Mouse (Mus musculus) cerebellum, adult 18-20 months (tissue): ENCODE results near the gene Gatad2a.
"Not testable (repeated sequence)": the region's sequence is repeated elsewhere in the genome, so short reads cannot be mapped to it uniquely, and the experiment has no call there.

Experiments used
- DNase-seq, 2 experiments: peaks; one replicate each; pipeline ENCODE4 v3.0.0; 2021

The Gatad2a gene

DNA sequence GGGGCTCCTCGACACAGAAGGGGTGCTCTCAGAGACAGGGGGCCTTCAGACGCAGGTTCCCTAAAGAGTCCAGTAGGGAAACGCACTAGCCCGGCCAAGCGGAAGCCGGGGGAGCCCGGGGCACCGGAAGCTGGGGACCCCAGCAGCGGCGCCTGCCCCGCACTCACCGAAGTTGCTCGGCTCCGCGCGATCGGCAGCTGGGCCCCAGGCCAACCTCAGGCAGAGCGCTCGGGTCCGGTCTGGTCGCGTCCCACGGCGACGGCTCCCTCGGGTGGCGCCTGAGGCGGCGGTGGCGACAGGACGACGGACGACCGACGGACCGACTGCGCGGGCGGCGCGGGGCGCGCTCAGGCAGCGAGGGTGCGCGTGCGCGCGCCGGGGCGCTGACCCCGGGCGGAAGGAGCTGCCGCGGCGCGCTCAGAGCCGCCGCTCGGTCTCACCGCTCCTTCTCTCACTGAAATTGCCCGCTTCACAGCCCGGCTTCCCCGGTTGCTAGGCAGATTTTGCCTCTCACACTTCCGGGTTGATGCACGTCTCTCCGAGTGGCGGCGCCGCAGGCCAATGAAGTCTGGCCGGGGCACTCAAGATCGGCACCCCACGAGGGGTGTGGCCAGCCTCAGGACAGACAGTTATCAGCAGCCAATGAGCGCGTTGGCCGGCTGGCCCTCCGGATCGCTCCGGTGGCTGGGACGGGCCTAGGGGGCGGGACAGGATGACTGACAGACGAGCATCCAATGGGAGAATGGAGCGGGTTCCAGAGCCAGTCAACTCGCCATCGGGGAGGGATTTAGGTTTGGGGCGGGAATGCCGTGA lies at the start of gene Gatad2a:
Gene Gatad2a, minus strand, starts transcription at position 609 of the 813 bp plus-strand sequence.
- DNase-seq, result peak; percentile 100

DNA sequence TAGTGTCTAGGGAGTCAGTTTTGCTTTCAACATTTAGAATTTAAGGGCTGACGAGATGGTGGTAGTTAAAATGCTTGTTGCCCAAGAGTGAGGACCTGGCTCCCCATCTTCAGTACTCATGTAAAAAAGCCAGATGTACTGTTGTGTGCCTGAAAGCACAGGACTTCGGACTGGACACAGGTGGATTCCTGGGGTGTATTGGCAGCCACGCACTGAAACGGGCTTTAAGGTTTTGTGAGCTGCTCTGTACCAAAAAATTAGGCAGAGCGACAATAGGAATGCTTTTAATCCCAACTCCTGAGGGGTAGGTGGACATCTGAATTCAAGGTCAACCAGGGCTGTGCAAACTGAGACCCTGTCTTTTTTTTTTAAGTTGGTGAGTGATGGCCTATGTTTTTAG lies 47.8 kb upstream of the Gatad2a start:
- no peak for DNase-seq

DNA sequence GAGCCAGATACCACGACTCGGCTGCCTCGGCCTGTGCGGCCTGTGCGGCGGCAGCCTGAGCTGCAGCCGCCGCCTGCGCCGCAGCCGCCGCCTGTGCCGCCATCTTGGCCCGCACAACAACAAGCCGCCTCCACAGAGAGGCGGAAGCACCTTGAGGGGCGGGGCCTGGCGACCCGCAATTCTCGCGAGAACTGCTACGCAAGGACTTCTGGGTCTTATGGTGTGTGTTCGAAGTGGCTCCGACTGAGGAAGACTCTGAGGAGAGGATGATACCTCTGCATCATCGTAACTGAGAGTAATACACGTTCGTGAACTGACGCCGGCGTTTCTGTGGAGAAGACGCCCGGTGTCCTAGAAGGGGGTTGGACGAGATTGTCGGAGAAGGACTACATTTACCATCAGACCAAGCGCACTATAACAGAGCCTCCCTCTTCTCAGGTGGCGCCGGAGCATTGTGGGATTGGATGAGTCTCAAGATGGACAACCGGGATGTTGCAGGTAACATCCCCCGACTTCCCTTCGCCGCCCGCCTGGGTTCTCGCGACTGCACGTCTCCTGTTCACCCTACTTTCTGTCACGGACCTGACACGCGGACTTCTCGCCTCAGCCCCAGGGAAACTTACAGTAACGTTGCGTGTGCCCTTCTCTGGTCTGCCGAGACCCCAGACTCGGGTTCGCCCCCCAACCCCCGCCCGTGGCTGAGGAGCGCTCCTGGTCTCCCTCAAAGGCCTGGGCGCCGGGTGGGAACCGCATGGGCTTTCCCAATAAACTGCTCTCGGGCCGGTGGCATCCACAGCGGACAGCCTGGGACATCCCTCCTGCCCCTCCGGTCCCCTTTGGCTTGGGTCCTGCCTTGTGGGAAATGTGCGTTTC lies 46.6 kb upstream of the Gatad2a start, which contains the start of the genes Mau2 and Sugp1:
Gene Mau2, minus strand, starts transcription at position 152 of the 873 bp plus-strand sequence.
Gene Sugp1, plus strand, starts transcription at position 231 of the 873 bp plus-strand sequence.
- peak; percentile 94 to 96 for DNase-seq

DNA sequence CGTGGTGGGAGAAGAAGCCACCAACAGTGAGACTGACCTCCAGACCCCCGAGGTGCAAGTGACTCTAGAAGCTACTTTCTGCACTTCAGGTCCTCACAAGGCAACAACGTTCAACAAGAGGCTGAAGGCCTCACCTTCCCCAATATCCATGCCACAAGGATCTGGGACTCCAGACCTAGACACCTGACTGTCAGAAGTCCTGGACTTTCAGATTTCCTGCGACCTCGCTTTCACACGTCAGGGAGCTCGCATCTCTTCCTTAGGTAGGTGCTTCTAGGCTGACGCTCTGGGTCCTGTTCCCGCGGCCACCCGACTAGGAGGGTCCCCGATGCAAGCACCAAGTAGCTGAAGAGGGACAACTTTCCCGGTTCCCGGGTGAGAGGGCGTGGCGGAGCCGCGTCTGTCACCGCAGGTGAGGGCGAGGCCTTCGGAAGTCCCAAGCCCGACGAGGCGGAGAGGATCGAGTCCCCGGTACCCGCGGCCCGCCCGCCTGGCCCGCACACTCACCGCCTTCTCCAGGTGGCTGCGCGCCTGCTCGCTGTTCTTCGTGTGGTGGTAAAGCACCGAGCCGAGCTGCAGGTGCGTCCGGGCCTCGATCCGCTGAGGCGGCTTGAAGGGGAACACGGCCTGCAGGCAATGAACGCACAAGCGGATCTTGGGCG lies 45.8 kb upstream of the Gatad2a start:
- DNase-seq, result peak in 1 of 2 experiments; percentile 38

DNA sequence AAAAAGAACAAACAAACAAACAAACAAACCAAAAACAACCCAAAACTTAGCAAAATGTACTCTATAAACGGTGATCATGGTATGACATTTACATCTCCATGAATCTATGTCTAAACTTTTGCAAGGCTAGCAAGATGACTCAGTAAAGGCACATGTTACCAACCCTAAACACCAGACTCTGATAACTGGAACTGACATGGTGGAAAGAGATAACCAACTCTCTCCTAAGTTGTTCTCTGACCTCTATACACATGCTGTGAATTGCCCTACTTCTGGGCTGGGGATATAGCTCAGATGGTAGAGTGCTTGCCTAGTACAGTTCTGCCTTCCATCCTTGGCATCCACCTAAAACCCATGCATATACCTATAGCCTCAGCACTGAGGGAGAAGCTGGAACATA lies 41.8 kb upstream of the Gatad2a start:
- DNase-seq, result no peak

DNA sequence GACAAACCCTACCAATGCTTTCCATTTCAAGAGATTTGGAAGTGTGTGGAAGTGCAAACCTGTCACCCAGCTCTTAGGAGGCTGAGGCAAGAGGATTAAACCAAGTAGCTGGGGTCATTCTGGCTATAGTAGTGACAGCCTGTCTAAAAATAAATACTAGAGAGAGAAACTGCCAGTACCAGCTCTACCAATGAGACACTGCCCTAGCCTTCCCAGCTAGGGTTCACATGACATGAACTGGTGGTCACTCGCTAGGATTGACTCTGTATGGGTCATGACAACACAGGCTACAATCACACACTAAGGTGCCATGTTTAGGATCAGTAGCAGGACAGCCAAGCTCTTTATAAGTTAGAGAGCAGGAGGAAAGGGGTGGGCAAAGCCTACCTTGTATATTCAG lies 34.1 kb upstream of the Gatad2a start:
- no peak for DNase-seq

DNA sequence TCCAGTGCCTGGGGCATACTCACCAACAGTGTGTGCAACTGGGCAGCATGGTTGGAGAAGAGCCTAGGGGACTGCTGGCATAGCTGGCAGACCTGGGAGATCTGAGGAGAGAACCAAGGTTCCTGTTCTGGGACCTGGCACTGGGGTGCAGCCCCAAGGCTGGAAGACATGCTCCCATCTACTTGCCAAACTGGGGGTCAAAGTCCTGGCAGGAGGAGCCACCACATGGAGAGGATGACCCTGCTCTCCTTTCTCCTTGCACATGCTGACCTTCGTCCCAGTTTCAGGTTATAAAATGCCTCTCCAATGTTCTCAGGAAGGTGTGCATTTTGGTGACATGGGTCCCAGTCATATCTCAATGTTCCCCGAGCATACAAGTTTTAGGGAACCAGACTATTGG lies 30.0 kb upstream of the Gatad2a start:
- DNase-seq, result no peak

DNA sequence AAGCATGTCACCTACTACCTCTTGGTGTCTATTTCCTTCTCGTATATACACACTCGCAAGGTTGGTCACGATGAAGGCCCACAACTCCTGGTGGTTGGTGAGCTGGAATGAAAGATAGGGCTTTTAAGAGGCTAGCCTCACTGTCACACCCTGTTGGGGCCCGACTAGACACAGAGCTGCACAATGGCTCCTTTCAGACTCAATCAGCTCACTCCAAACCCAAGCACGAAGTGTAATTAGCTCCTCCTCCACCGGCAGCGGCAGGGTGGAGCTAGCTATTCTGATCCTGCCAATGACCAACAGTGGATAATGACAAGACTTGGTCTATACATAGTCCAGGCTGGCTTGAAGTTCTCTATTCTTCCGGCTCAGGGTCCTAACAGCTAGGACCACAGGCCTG lies 27.4 kb upstream of the Gatad2a start:
- DNase-seq, result no peak

DNA sequence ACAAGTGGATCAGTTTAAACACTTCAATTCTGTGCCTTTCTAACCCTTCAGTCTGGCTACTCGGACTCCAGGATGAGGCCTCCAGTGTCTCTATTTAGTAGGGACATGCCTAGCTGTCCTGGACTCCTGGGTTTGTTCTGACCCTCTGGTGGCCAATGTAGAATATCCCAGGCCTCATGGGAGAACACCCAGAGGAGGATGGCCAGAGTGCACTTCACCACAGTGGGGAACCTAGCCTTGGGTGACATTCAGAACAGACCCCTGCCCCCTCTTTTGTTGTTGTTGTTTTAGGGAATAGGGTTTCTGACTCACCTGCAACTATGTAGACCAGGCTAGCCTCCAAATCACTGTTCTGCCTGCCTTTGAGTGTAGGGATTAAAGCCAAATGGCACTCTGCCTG lies 18.8 kb upstream of the Gatad2a start:
- no peak for DNase-seq

DNA sequence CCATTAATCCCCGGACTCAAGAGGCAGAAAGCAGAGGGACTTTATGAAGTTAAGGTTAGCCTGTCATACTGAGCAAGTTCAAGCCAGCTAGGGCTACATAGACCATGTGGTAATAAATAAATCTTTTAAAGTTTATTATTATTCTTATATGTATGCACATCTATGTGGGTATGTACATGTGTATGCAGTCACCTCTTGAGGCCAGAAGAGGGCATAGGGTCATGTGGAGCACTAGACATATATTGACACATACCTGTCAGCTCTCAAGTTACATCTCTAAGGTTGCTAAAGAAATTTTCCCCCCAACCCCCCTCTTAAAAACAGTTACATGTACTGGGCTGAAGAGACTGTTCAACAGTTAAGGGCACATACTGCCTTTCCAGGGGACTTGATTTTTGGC lies 16.6 kb upstream of the Gatad2a start:
- no peak for DNase-seq

DNA sequence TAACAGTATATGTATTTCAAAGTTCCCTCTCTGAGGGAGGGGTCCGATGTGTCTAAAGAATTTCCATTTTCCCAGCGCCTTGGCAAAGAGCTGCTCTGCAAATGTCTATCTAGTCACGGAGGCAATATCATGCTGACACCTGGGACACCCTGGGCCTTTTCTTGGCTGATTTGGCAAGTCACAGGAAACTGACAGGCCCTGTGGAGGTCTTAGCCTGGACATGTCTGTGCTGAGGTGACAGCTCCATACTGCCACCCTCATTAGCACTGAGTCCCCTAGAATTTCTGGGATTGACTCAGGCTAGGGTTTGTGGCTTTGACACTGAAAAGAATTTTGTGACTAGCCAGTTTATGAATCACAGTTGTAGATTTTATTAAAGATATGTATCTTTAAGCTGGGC lies 16.2 kb upstream of the Gatad2a start:
- no peak for DNase-seq

DNA sequence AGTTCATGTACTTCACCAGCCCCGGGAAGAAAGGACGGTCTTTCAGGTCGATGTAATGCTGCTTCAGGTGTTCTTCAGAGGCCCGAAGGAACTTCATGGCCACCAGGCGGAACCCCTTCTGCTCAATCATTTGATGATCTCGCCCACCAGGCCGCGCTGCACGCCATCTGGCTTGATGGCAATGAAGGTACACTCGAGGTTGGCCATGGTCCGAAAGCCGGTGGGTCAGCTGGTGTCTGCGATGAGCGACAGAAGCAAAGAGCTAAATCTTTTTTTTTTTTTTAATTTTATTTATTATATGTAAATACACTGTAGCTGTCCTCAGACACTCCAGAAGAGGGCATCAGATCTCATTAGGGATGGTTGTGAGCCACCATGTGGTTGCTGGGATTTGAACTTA lies 14.6 kb upstream of the Gatad2a start:
- not testable (repeated sequence) for DNase-seq

DNA sequence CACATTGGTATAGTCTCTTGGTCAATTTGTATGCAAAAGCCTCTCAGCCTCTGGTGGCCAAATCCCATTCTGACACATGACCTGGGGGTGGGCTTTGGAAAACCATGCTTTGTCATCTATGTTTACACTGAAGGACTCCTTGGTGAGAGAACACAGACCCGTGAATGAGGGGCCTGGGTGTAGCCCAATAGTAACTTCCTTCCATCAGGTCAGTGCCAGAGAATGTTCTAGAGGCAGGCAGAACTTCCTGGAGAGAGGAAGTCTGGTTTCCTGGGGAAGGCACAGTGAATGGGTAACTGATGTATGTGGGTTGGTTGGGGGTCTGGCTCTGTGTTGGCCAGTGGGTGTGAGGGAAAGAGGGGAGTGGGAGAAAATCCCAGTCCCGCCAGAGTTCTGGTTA lies 9.0 kb upstream of the Gatad2a start:
- DNase-seq, result no peak

DNA sequence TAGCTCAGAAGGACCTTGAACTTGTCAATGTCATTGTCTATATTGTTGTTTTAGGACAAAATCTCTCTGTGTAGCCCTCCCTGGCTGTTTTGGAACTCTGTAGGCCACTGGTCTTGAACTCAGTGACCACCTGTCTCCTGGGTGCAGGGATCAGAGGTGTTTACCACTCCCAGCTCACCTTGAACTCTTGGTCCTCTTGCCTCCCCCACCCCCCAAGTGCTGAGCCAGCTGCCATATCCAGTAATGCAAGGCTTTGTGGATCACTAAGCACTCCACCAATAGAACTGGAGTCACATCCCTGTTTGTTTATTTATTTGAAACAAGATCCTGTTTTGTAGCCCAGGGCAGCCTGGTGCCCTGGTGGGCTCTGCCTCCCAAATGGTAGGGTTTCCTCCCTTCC lies 8.2 kb upstream of the Gatad2a start:
- no peak for DNase-seq

DNA sequence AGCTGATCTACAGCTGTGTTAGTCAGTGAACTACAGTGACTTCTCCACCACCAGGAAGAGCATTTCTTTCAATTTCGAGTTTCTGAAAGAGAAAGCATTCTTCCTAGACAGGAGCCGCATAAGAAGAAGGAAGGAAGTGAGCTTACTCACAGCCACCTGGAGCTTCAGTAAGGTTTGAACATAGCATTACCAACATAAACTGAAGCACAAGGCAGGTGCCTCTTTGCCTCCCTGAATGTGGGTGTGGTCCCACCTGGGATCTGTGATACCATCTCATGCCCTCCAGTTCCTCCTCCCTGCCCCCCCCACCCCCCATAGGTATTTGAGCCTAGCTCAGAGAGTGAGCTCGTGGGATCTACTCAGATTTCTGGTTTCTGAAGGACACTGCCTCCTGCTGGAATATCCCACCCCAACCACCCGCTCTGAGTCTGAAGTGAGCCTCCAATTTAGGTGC lies 7.0 kb upstream of the Gatad2a start:
- no peak for DNase-seq

DNA sequence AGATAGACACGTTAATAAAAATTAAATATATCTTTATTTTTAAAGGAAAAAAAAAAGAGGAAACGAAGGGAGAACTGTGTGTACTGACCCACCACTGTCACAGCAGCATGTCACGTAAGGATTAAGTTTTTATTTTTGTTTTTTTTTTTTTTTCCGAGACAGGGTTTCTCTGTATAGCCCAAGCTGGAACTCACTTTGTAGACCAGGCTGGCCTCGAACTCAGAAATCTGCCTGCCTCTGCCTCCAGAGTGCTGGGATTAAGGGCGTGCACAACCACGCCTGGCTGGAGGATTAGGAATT lies 5.7 kb upstream of the Gatad2a start:
- DNase-seq, result not testable (repeated sequence)

DNA sequence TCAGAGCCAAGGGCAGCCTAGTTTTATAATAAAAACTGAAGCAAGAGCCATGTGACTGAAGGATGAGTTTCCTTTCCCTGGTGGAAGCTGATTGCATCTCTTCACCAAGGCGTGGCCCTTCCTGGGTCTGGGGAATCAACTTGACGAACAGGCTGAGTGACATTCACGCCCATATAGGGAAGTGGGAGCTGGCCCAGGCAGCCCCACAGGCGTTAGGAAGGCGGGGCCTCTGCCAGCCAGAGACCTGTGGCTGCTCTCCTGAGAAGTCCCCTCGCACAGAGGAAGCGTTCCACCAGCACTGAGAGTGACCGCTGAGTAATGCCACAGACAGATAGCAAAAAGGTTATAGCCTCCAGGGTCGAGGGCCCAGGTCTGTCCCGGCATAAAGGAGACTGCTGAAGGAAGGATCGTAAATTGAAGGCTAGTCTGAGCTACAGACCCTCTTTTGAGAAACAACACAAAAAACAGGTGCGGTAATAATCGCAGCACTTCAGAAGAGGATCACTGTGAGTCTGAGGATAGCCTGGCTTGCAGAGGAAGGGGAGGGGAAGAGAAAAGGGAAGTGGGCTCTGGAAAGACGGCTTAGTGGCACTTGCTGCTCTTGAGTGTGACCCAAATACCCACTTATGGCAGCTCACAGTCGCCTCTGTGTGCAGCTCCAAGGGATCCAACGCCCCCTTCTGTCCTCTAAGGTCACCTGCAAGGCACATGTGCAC lies 5.2 kb upstream of the Gatad2a start:
- peak; percentile 51 to 60 for DNase-seq

DNA sequence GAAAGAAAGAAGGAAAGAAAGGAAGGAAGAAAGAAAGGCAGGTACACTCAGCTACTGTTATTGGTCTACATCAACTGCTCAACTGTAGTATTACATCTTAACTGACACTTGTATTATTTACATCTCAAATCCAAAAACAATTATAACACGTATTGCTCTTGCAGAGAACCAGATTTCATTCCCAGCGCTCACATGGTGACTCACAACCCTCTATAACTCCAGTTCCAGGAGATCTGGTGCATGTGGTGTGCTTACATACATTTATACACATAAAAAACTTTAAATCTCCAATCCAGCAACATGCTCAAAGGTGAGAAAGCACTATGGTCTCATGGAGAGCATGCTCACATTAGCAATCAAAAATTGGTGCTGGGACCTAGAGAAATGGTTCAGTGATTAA lies 4.0 kb upstream of the Gatad2a start:
- no peak for DNase-seq

DNA sequence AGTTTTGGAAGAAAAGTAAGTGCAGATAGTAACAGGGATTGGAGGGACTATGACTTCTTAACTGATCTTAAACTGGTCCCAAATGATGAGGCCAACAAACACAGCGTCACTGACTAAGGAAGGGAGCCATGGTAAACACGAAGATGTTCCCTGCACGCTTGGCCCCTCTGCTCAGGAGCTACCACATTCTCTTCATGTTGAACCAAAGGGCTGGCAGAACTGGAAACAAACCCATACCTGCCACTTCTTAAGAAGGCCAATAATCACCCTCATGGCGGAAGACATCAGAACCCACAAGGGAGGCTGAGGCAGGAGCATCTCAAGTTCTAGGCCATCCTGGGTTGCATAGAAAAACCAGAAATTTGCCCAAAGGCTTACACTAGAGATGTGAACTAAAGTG lies 3.1 kb upstream of the Gatad2a start:
- DNase-seq, result no peak

DNA sequence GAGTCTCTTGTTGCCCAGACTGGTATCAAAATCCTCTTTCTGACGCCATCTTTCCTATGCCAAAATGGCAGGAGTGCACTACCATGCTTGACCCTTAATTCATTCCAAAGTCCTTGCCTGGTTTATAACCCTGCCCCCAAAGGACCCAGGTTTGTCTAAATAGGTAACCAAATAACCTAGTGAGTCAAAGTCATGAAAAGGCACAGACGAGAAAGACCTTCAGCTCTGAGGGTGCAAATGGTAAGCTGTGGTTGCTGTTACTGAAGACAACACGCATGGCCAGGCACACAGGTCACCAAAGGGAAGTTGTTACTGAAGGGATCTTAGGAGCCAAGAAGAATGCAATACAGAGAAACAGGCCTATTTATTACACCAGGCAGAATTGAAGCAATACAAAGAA lies 2.5 kb upstream of the Gatad2a start:
- no peak for DNase-seq

DNA sequence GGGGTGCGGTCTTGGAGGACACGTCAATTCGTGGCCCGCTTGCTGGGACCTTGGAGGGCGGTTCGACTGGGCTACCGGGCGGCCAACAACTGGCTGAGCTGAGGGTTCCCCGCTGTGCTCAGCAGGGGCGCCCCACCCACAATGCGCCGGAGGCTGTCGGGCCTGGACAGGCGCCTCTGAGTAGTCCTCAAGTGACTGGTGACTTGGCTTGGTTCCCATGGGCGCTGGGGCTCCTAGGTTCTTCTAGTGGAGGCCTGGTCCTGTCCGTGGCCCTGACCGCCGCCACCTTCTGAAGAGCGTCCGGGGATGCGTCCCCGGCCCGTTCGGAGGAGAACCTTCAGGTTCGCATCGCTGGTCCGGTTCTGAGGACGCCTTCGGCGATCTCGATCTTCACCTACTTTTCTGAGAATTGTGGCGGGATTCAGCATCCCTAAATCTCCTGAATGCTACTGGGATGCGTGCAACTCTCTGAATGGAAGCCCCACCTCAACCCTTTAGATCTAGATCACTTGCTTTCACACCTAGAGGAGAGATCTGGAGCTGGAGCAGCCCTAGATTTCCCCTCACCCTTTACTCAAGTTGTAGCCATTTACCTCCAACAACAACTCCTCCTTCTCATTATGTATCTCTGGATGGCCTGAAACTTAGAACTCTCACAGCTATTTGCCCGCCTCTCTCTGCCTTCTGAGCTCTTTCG lies 553 bp upstream of the Gatad2a start:
- DNase-seq, result no peak

DNA sequence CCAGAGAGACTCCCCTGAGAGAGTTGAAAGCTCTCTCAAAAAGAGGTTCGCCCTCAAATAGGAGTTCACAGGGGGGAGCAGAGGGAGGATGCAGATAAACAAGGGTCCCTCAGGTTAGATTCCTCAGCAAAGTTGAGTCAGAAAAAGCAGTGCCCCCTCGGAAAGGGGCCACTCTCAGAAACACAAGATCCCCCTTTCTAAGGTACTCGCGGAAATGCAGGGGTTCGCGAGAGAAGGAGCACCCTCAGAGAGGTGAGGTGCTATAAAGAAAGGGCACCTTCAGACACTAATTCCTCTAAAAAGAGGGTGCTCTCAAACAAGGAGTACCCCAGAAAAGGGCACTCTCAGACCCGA lies 785 bp downstream of the Gatad2a start:
- DNase-seq, result no peak
